Mouse (Mus musculus): ENCODE results near the gene Eml6. TPM values are rescaled to one million over a fixed set of nuclear protein-coding genes. Genes with fewer than 3 reads are reported as not detected.
A peak's percentile ranks its signal among the peaks of the same experiment; 100 is the strongest.
"Not testable (repeated sequence)": the region's sequence is repeated elsewhere in the genome, so short reads cannot be mapped to it uniquely, and the experiment has no call there.

Eml6 gene
- polyA plus RNA-seq, 1 experiment from 2014 or later: 1.4 TPM

- H3K9ac ChIP-seq: no peak overlapping the region
- no peak overlapping the region for H3K4me2 ChIP-seq
- no peaks in the 10 kb centered on the region for H3K27me3 ChIP-seq
- no peak overlapping the region for H3K4me3 ChIP-seq
- no peaks in the 10 kb centered on the region for H3K9me3 ChIP-seq (replicated peaks)
- no peaks in the 10 kb centered on the region for H3K36me3 ChIP-seq (ENCODE audit: poor library complexity, severe bottlenecking)
- ATAC-seq: no peak
- H3K27ac ChIP-seq: no peak overlapping the region
- H3K4me1 ChIP-seq: no peaks in the 10 kb centered on the region
These were observed 188.8 kb downstream of the Eml6 start for GRCm38 (mm10) chr11:29837066-29837465.

- H3K27ac ChIP-seq: no peak overlapping the region
- WGBS: 82% methylated on average over 2 of the region's 2 CpGs
- H3K36me3 ChIP-seq (ENCODE audit: poor library complexity, severe bottlenecking): no peaks in the 10 kb centered on the region
- ATAC-seq: no peak
- H3K4me3 ChIP-seq: no peak overlapping the region
- no peaks in the 10 kb centered on the region for H3K9me3 ChIP-seq (replicated peaks)
- H3K27me3 ChIP-seq: peaks cover 19% of the 10 kb centered on the region
- no peak overlapping the region for H3K4me2 ChIP-seq
- no peaks in the 10 kb centered on the region for H3K4me1 ChIP-seq
- H3K9ac ChIP-seq: no peak overlapping the region
These were observed 198.1 kb downstream of the Eml6 start for GRCm38 (mm10) chr11:29827729-29828128.

- 90% methylated on average over 1 of the region's 1 CpGs for WGBS
- no peak overlapping the region for H3K4me3 ChIP-seq
- H3K27ac ChIP-seq: no peak overlapping the region
- no peak overlapping the region for H3K4me2 ChIP-seq
- H3K4me1 ChIP-seq: no peaks in the 10 kb centered on the region
- H3K27me3 ChIP-seq: peaks cover 19% of the 10 kb centered on the region
- H3K9ac ChIP-seq: no peak overlapping the region
- no peak for ATAC-seq
- no peaks in the 10 kb centered on the region for H3K36me3 ChIP-seq (ENCODE audit: poor library complexity, severe bottlenecking)
- no peaks in the 10 kb centered on the region for H3K9me3 ChIP-seq (replicated peaks)
These were observed 199.8 kb downstream of the Eml6 start for GRCm38 (mm10) chr11:29826001-29826400.

- not testable (repeated sequence) for H3K9ac ChIP-seq; H3K36me3 ChIP-seq (ENCODE audit: poor library complexity, severe bottlenecking); H3K9me3 ChIP-seq (replicated peaks); H3K27ac ChIP-seq; H3K4me1 ChIP-seq
- peak; percentile 39; the same call in 1 of the 2 replicates for ATAC-seq
- WGBS: 48% methylated on average over 21 of the region's 21 CpGs
- Histone ChIP-seq H3K27me3 (peaks cover 19% of the 10 kb centered on the region), H3K4me3 (0 out of 2 replicates have a peak within 1 kb of the TSS, but pooled peaks have one; percentile 4), H3K4me2 (peak within 1 kb of the TSS; percentile 44)
These were observed 200.5 kb downstream of the Eml6 start, which contains the start of gene 4931440F15Rik for GRCm38 (mm10) chr11:29825271-29825718. Gene 4931440F15Rik (minus strand): TSS chr11:29825668.

- not testable (repeated sequence) for H3K36me3 ChIP-seq (ENCODE audit: poor library complexity, severe bottlenecking); H3K9me3 ChIP-seq (replicated peaks); H3K4me1 ChIP-seq; H3K27ac ChIP-seq; H3K9ac ChIP-seq
- peak overlapping the region; percentile 44 for H3K4me2 ChIP-seq
- peak; percentile 54; the same call in 1 of the 2 replicates for ATAC-seq
- H3K27me3 ChIP-seq: peaks cover 19% of the 10 kb centered on the region
- 24% methylated on average over 52 of the region's 62 CpGs for WGBS
- 0 out of 2 replicates have a peak overlapping the region, but pooled peaks have one; percentile 4 for H3K4me3 ChIP-seq
These were observed 201.2 kb downstream of the Eml6 start for GRCm38 (mm10) chr11:29824474-29825270.

- Histone ChIP-seq H3K27me3 (peaks cover 19% of the 10 kb centered on the region), H3K4me3 (no peak overlapping the region), H3K27ac (no peak overlapping the region), H3K4me1 (no peaks in the 10 kb centered on the region), H3K4me2 (no peak overlapping the region), H3K36me3 (ENCODE audit: poor library complexity, severe bottlenecking) (no peaks in the 10 kb centered on the region), H3K9me3 (replicated peaks) (no peaks in the 10 kb centered on the region), H3K9ac (no peak overlapping the region)
- 93% methylated on average over 2 of the region's 2 CpGs for WGBS
- no peak for ATAC-seq
These were observed 202.7 kb downstream of the Eml6 start for GRCm38 (mm10) chr11:29823141-29823540.

GRCm38 (mm10) chr11:29815670-29816069, 210.2 kb downstream of the Eml6 start:
- no peaks in the 10 kb centered on the region for H3K36me3 ChIP-seq (ENCODE audit: poor library complexity, severe bottlenecking)
- no peaks in the 10 kb centered on the region for H3K4me1 ChIP-seq
- H3K4me2 ChIP-seq: no peak overlapping the region
- H3K4me3 ChIP-seq: no peak overlapping the region
- H3K9me3 ChIP-seq (replicated peaks): no peaks in the 10 kb centered on the region
- no peak overlapping the region for H3K9ac ChIP-seq
- H3K27ac ChIP-seq: no peak overlapping the region
- H3K27me3 ChIP-seq: no peaks in the 10 kb centered on the region
- ATAC-seq: no peak

GRCm38 (mm10) chr11:29815261-29815660, 210.6 kb downstream of the Eml6 start:
- WGBS: 87% methylated on average over 3 of the region's 3 CpGs
- no peaks in the 10 kb centered on the region for H3K36me3 ChIP-seq (ENCODE audit: poor library complexity, severe bottlenecking)
- ATAC-seq: no peak
- no peak overlapping the region for H3K4me2 ChIP-seq
- no peaks in the 10 kb centered on the region for H3K4me1 ChIP-seq
- H3K27me3 ChIP-seq: no peaks in the 10 kb centered on the region
- H3K4me3 ChIP-seq: no peak overlapping the region
- no peak overlapping the region for H3K27ac ChIP-seq
- no peaks in the 10 kb centered on the region for H3K9me3 ChIP-seq (replicated peaks)
- no peak overlapping the region for H3K9ac ChIP-seq

- WGBS: 86% methylated on average over 1 of the region's 1 CpGs
- Histone ChIP-seq H3K9ac (no peak overlapping the region), H3K36me3 (ENCODE audit: poor library complexity, severe bottlenecking) (no peaks in the 10 kb centered on the region), H3K27me3 (no peaks in the 10 kb centered on the region), H3K4me2 (no peak overlapping the region), H3K9me3 (replicated peaks) (no peaks in the 10 kb centered on the region), H3K4me1 (no peaks in the 10 kb centered on the region), H3K4me3 (no peak overlapping the region), H3K27ac (no peak overlapping the region)
- ATAC-seq: no peak
These were observed 212.6 kb downstream of the Eml6 start for GRCm38 (mm10) chr11:29813267-29813666.

- ATAC-seq: no peak
- Histone ChIP-seq H3K27me3 (no peaks in the 10 kb centered on the region), H3K4me3 (no peak overlapping the region), H3K36me3 (ENCODE audit: poor library complexity, severe bottlenecking) (no peaks in the 10 kb centered on the region), H3K9ac (no peak overlapping the region), H3K27ac (no peak overlapping the region), H3K4me2 (no peak overlapping the region), H3K9me3 (replicated peaks) (no peaks in the 10 kb centered on the region), H3K4me1 (no peaks in the 10 kb centered on the region)
- 80% methylated on average over 3 of the region's 3 CpGs for WGBS
These were observed 213.4 kb downstream of the Eml6 start for GRCm38 (mm10) chr11:29812475-29812874.

GRCm38 (mm10) chr11:29810324-29810723, 215.5 kb downstream of the Eml6 start:
- 92% methylated on average over 3 of the region's 3 CpGs for whole genome bisulfite sequencing
- no peak for ATAC-seq
- H3K9me3 ChIP-seq (replicated peaks): no peaks in the 10 kb centered on the region
- H3K4me1 ChIP-seq: no peaks in the 10 kb centered on the region
- H3K9ac ChIP-seq: no peak overlapping the region
- H3K27me3 ChIP-seq: no peaks in the 10 kb centered on the region
- H3K36me3 ChIP-seq (ENCODE audit: poor library complexity, severe bottlenecking): no peaks in the 10 kb centered on the region
- no peak overlapping the region for H3K27ac ChIP-seq
- H3K4me2 ChIP-seq: no peak overlapping the region
- H3K4me3 ChIP-seq: no peak overlapping the region

- Histone ChIP-seq H3K4me3 (no peak overlapping the region), H3K27ac (no peak overlapping the region), H3K9me3 (replicated peaks) (no peaks in the 10 kb centered on the region), H3K4me1 (no peaks in the 10 kb centered on the region), H3K4me2 (no peak overlapping the region), H3K36me3 (ENCODE audit: poor library complexity, severe bottlenecking) (no peaks in the 10 kb centered on the region), H3K9ac (no peak overlapping the region), H3K27me3 (no peaks in the 10 kb centered on the region)
- ATAC-seq: no peak
- 94% methylated on average over 7 of the region's 7 CpGs for WGBS
These were observed 216.7 kb downstream of the Eml6 start for GRCm38 (mm10) chr11:29808981-29809589.
